Mouse (Mus musculus): ENCODE results near the gene Rgs13. TPM values are rescaled to one million over a fixed set of nuclear protein-coding genes. Genes with fewer than 3 reads are reported as not detected.

Rgs13 gene
- polyA plus RNA-seq, 1 experiment: not detected

DNA sequence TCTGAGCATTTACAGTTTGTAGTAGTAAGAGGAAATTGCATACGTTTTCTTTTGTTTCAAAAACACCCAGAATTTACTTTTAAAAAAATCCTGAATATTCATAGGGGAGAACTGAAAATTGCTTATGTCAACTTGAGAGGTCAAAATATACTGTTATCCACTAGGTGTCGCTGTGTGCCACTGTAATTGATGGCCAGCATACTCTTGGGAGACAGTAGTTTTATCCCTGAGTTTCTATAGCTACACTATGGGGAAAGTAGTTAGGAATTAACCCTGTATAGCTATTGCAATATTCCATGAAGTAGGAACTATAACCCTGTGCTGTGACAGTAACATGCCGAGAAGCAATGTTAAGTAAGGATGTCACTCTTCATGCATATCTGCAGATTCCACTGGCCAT is 20.5 kb upstream of the Rgs13 start:
- Histone ChIP-seq H3K27ac (ENCODE audit: control insufficient read depth, insufficient read depth, low read depth, low read length, poor library complexity) (no peak overlapping the region), H3K4me1 (ENCODE audit: control insufficient read depth, insufficient read depth, low read length) (no peaks in the 10 kb centered on the region), H3K4me3 (replicated peaks; ENCODE audit: control insufficient read depth, low read depth, low read length) (no peak overlapping the region)
- WGBS: 30% methylated on average over 3 of the region's 3 CpGs
- TF ChIP-seq POLR2A (IDR thresholded peaks at IDR 0.05; ENCODE audit: borderline replicate concordance, control insufficient read depth, low read depth, low read length) (no peak), CTCF (IDR thresholded peaks at IDR 0.05; ENCODE audit: control insufficient read depth, insufficient read depth, low read length) (0 out of 2 replicates have a peak, but pooled peaks have one; percentile 17)

DNA sequence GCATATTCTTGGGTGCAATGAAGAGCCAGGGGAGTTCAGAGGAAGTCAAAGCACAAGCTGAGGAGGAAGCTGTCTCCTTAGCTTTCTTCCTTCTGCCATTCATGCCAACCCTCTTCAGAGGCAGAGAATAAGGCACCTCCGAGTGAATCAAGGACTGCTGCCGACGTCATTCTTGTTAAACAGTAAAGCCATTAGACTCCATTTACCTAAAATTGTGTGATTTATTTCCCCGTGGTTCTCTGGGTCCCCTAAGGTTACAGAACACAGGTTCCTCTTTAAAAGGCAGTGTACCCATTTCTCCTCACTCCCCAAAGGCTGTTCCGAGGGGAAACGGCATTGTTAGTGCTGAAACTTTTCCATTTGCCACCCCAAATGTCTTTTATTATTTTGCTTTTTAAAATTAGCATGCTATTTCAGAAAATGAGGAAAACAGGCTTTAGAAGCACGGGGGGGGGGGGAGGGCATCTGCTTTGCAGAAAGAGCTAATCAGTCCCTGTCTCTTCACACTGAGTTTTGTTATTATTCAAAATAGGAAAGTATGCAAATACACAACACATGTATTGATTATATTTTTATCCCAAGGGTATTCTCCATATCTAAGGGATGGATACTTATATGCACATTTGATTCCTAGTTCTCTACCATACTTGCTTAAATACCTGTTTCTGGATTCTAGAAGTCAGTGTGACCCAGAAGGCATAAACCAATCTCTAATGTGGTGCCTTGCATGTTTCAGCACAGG is 9.7 kb upstream of the Rgs13 start:
- no peaks in the 10 kb centered on the region; the same call in 1 of the 2 replicates for H3K4me1 ChIP-seq (ENCODE audit: control insufficient read depth, insufficient read depth, low read length)
- H3K4me3 ChIP-seq (replicated peaks; ENCODE audit: control insufficient read depth, low read depth, low read length): no peak overlapping the region
- 22% methylated on average over 7 of the region's 7 CpGs for WGBS
- no peak overlapping the region for H3K27ac ChIP-seq (ENCODE audit: control insufficient read depth, insufficient read depth, low read depth, low read length, poor library complexity)
- TF ChIP-seq POLR2A (IDR thresholded peaks at IDR 0.05; ENCODE audit: borderline replicate concordance, control insufficient read depth, low read depth, low read length) (no peak), CTCF (IDR thresholded peaks at IDR 0.05; ENCODE audit: control insufficient read depth, insufficient read depth, low read length) (no peak)

DNA sequence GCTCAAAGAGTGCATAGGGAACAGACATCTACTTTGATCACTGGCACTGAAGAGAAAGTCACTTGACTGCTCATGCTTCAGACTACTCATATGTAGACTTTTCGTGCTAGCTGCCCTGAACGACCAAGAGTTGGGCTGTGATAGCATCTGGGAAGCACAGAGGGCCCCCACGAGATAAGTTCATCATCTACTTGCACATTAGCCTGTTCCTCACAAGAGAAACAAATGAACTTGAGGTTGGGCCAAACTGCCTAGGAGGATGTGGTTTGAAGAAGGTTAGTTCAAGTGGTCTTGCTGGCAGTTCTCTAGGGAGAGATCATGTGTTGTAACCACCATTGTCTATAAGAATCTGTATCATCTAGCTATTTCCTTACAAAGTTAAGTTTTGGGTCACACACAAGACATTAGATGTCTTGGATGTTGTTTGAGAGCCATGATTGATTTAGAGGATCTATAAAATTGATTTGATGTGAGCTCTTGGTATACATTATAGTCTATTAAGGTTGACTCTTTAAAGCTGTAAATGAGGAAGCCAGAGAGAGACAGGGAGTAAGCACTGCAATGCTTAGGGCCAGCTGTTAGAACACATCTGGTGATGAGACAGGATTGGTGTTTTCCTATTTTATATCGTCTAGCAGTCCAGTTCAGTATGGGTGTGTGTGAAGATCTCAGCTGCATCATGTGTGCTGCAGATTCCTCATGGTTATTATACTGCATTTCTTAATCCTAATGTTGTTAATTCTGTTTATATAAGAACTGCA is 8.0 kb upstream of the Rgs13 start:
- Histone ChIP-seq H3K4me1 (ENCODE audit: control insufficient read depth, insufficient read depth, low read length) (no peaks in the 10 kb centered on the region; the same call in 1 of the 2 replicates), H3K4me3 (replicated peaks; ENCODE audit: control insufficient read depth, low read depth, low read length) (no peak overlapping the region), H3K27ac (ENCODE audit: control insufficient read depth, insufficient read depth, low read depth, low read length, poor library complexity) (no peak overlapping the region)
- TF ChIP-seq CTCF (IDR thresholded peaks at IDR 0.05; ENCODE audit: control insufficient read depth, insufficient read depth, low read length) (no peak), POLR2A (IDR thresholded peaks at IDR 0.05; ENCODE audit: borderline replicate concordance, control insufficient read depth, low read depth, low read length) (no peak)
- 5% methylated on average over 4 of the region's 4 CpGs for WGBS

DNA sequence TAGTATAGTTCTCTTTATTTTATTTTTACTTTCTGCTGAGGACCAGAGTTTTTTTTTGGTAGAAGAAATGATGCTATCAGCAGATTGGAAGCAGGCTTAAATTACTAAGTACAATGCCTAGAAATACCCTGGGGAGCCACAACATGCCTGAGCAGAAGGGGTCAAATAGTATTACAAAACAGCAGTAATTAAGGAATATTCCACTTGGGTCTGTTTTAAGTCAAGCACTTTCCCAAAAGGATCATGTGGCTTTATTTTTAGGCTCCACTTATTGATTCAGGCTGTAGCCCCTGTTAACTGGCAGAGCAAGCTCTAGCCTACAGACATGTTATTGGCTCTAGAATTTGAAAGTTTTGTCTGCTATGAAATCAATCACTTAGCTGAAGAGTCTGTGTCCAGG is 6.5 kb upstream of the Rgs13 start:
- TF ChIP-seq POLR2A (IDR thresholded peaks at IDR 0.05; ENCODE audit: borderline replicate concordance, control insufficient read depth, low read depth, low read length): no peak
- no peak for TF ChIP-seq CTCF (IDR thresholded peaks at IDR 0.05; ENCODE audit: control insufficient read depth, insufficient read depth, low read length)
- no peak overlapping the region for H3K4me3 ChIP-seq (replicated peaks; ENCODE audit: control insufficient read depth, low read depth, low read length)
- H3K4me1 ChIP-seq (ENCODE audit: control insufficient read depth, insufficient read depth, low read length): no peaks in the 10 kb centered on the region; the same call in 1 of the 2 replicates
- H3K27ac ChIP-seq (ENCODE audit: control insufficient read depth, insufficient read depth, low read depth, low read length, poor library complexity): no peak overlapping the region

DNA sequence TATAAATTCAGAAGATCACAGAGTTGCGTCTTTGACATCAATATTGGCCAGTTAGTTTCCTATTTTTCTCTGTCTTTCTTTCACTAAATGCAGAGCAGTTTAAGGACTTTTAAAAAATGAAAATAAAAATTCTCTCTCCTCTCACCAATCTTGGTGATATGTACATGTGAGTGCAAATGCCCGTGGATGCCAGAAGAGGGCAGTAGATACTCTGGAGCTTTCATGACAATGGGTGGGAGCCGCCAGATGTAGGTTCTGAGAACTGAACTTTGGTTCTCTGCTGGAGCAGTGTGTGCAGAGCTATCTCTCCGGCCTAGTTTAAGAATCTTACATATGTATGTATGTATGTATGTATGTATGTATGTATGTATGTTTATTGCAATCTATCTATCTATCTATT is 2.4 kb upstream of the Rgs13 start:
- no peak overlapping the region for H3K4me3 ChIP-seq (replicated peaks; ENCODE audit: control insufficient read depth, low read depth, low read length)
- no peaks in the 10 kb centered on the region for H3K4me1 ChIP-seq (ENCODE audit: control insufficient read depth, insufficient read depth, low read length)
- 85% methylated on average over 4 of the region's 4 CpGs for WGBS
- no peak overlapping the region for H3K27ac ChIP-seq (ENCODE audit: control insufficient read depth, insufficient read depth, low read depth, low read length, poor library complexity)
- TF ChIP-seq CTCF (IDR thresholded peaks at IDR 0.05; ENCODE audit: control insufficient read depth, insufficient read depth, low read length) (no peak), POLR2A (IDR thresholded peaks at IDR 0.05; ENCODE audit: borderline replicate concordance, control insufficient read depth, low read depth, low read length) (no peak)

DNA sequence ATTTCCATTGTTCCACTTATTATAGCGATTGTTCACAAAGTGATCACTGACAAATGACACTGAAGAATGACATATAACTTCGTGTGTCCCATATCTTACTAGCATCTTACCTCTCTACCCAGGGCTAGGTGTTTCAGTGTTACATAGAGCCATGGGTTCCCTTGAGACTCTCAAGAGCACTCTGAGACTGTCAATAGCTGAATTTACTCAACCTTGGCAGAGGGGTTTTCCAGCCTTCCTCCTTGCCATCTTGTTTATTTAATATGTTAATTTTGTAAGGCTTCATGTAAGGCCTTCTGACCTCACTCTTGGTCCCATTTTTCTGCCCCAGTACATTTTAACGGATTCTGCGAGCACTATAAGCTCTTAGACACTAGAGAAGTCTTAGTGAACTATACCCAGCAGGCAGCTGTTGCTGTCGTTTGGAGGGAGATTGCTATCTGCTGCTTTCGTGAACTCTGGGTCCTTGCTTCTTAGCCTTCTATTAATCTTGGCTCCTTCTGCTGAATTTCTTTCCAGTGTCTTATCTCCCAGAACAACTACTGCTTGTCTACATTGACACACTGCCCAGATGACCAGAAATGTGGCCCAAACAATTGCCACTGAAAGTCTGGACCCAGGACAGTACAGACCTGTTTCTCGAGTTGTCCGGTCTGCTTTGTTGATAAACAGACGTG is 1.2 kb upstream of the Rgs13 start:
- WGBS: 63% methylated on average over 9 of the region's 9 CpGs
- Histone ChIP-seq H3K27ac (ENCODE audit: control insufficient read depth, insufficient read depth, low read depth, low read length, poor library complexity) (no peak overlapping the region), H3K4me3 (replicated peaks; ENCODE audit: control insufficient read depth, low read depth, low read length) (no peak overlapping the region), H3K4me1 (ENCODE audit: control insufficient read depth, insufficient read depth, low read length) (no peaks in the 10 kb centered on the region)
- no peak for TF ChIP-seq POLR2A (IDR thresholded peaks at IDR 0.05; ENCODE audit: borderline replicate concordance, control insufficient read depth, low read depth, low read length)
- no peak for TF ChIP-seq CTCF (IDR thresholded peaks at IDR 0.05; ENCODE audit: control insufficient read depth, insufficient read depth, low read length)

DNA sequence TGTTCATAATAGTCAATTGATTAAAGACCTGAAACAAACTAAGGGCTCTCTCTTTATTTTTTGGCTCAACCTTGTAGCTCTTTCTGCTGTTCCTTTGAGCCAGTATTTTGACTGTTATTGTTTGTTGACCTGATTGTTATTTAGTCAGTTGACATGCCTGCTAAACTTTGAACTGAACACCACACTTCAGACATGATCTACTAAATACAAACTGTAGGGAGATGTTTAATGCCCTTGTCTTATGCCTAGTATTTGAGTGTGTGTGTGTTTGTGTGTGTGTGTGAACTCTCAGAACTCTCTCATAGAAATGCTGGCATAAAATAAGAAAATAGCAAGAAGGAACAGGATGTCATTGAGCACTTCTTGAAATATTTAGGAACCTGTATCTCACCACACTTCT is 448 bp upstream of the Rgs13 start:
- Histone ChIP-seq H3K27ac (ENCODE audit: control insufficient read depth, insufficient read depth, low read depth, low read length, poor library complexity) (no peak overlapping the region), H3K4me1 (ENCODE audit: control insufficient read depth, insufficient read depth, low read length) (no peaks in the 10 kb centered on the region), H3K4me3 (replicated peaks; ENCODE audit: control insufficient read depth, low read depth, low read length) (no peak overlapping the region)
- TF ChIP-seq POLR2A (IDR thresholded peaks at IDR 0.05; ENCODE audit: borderline replicate concordance, control insufficient read depth, low read depth, low read length) (no peak), CTCF (IDR thresholded peaks at IDR 0.05; ENCODE audit: control insufficient read depth, insufficient read depth, low read length) (no peak)

DNA sequence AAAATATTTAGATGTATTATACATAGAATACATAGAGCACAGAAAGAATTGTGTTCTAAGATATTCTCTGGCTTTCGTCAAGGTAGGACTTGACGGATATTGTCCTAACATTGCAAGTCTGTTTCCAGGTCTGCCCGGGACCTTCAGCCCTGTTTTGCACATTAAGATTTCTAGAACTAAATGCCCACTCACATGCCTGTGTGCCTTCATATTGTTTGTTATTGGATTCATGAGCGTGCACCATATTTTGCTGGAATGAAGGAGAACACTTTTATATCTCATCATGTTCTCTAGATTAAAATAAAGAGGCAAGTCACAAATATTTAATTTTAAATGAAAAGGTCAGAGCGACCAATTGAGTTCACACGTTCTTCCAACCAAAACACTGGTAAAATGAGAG is 2.4 kb downstream of the Rgs13 start:
- 83% methylated on average over 6 of the region's 6 CpGs for WGBS
- H3K27ac ChIP-seq (ENCODE audit: control insufficient read depth, insufficient read depth, low read depth, low read length, poor library complexity): no peak overlapping the region
- no peak for TF ChIP-seq POLR2A (IDR thresholded peaks at IDR 0.05; ENCODE audit: borderline replicate concordance, control insufficient read depth, low read depth, low read length)
- no peak for TF ChIP-seq CTCF (IDR thresholded peaks at IDR 0.05; ENCODE audit: control insufficient read depth, insufficient read depth, low read length)
- H3K4me1 ChIP-seq (ENCODE audit: control insufficient read depth, insufficient read depth, low read length): no peaks in the 10 kb centered on the region
- H3K4me3 ChIP-seq (replicated peaks; ENCODE audit: control insufficient read depth, low read depth, low read length): no peak overlapping the region
